Mouse (Mus musculus) monocyte, adult 2 months (primary cell): ENCODE data around the gene Krt79.

Experiments used
- DNase-seq, 2 experiments: peaks; one replicate each; pipeline ENCODE4 v3.0.0; 2022; ENCODE audit warnings: low spot score in 2 of 2, low read depth in 1 of 2

Gene Krt79

GRCm38 (mm10) chr15:101940274-101940829, at the start of gene Krt79:
Gene Krt79, minus strand, starts transcription at chr15:101940324.
- DNase-seq: no peak

GRCm38 (mm10) chr15:101988714-101989113, 48.6 kb upstream of the Krt79 start:
- no peak for DNase-seq

GRCm38 (mm10) chr15:101988119-101988518, 48.0 kb upstream of the Krt79 start:
- DNase-seq: peak in 1 of 2 experiments; percentile 72

DNA sequence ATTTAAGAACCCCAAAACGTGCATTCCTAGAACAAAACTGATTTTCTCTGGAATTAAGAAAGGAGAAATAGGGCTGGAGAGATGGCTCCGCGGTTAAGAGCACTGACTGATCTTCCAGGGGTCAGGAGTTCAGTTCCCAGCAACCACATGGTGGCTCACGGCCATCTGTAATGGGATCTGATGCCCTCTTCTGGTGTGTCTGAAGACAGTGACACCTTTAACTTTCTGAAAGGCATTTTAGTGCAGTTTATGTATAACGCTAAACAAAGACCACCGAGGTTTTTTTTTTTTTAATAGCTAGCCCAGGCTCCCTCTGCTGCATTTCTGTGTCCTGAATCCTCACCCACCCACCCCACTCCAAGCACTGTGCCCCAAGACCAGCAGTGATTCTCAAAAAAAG, 44.6 kb upstream of the Krt79 start:
- DNase-seq: no peak

DNA sequence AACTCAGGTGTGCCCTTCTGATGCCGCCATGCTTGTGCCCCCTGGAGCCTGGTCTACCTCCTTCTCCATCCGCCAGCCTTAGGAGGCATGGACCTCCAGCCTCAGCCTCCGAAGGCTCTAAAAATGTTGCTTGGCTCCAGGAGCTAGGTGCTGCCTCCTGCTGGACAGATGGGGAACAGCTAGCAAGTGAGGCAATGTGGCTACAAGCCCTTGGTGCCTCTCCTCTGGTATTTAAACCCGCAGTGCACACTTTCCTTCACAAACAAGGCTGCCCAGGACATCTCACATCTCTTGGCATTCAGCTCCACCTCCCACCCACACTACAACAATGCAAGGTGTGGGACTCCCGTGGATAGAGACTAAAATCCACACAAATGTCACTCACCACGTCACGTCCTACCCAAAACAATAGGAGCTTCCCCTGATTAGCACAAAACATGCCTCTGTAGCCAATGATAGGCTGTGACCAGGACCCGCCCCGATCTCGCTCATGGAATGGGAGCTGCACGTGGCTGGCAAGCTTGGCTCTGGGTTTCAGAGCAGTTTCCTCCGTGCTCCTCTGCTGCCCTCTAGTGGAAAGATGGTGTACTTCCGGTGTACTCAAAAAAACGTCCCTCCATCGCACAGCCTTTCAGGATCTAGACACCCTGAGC, 44.0 kb upstream of the Krt79 start:
- peak; percentile 77 to 88 for DNase-seq

- no peak for DNase-seq
These were observed 43.3 kb upstream of the Krt79 start for GRCm38 (mm10) chr15:101983315-101983948.

GRCm38 (mm10) chr15:101980849-101981248, 40.7 kb upstream of the Krt79 start:
- no peak for DNase-seq

DNA sequence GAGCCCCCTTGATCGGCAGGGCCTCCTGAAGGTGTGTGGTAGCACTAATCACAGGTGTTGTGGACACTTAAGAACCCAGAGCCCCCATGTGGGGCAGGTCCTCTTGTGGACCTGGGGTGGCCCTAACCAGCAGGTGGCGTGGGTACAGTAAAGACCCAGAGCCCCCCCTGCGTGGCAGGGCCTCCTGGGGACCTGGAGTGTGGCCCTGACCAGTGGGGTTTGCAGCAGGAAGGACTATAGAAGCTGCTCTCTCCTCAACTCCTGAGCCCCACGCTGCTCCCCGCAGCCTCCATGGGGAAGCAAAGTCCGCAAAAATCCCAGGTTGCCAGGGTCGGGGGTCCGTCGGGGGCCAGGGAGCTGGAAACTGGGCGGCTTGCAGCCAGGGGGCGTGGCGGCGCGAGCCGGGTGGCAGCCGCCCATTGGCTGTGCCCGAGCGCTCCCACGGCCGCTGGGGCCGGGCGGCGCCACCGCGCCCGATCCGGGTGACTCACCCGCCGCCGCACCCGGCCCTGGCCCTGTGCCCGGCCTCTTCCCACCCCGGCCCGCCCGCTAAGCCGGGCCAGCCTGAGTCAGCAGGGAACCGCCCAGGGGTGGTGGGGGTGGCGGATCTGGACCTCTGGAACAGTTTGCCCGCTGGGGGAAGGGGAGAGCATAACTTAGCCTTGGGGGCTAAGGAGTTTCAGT, 37.1 kb upstream of the Krt79 start:
- peak; percentile 89 to 91 for DNase-seq

GRCm38 (mm10) chr15:101976641-101977040, 36.5 kb upstream of the Krt79 start:
- DNase-seq: peak in 1 of 2 experiments; percentile 29

DNA sequence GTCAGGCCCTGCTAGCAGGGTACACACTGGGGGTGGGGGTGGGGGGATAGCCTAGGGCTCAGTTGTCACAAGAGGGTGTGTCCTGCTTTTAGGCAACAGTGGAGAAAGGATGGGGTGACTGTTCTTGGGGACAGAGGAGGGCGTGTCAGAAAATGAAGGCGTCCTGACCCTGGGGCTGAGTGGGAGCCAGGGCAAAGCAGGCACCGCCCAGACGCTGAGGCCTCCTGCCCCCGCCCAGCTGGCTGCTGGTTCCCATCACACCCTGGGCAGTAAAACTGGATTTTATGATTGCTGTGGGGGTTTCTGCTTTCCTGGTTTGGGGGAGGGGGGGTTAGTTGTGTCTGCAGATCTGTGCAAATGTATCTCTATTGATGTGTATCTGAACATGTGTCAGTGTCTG, 35.9 kb upstream of the Krt79 start:
- peak; percentile 71 to 83 for DNase-seq

DNA sequence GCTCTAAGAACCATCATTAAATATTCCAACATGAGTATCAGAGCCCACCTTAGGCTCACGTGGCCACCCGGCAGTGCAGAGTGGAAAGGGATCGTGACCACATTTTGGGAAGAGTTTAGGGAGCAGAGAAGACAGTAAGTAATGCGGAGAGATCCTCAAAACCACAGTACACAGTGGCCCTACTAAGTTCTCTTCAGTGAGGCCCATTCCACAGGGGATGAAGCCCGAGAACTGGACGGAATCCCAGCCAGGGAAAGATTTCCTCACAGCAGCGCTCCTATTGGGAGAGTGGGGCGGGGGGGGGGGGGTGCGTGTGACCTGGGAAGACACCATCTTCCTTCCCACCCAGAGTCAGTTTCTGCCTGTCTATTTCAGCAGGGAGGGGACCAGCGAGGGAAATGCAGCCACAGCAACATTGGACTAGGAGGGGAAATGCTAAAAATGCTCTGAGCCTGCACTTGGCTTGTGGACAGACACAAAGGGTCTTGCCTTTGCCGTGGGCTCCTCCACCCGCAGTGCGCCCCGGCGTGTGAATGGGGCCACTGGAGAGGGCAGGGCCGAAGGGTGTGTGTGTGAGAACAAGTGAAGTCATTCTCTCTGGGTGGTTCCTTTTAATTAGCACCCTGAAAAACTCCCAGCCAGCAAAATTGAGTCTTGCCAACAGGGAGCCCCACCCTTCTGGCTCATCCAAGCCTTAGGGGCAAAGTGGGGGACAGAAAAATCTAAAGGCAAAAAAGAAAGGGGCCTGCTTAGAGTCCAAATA, 34.1 kb upstream of the Krt79 start:
- DNase-seq: peak in 1 of 2 experiments; percentile 63

GRCm38 (mm10) chr15:101973414-101974077, 33.4 kb upstream of the Krt79 start:
- DNase-seq: peak; percentile 92 to 98

DNA sequence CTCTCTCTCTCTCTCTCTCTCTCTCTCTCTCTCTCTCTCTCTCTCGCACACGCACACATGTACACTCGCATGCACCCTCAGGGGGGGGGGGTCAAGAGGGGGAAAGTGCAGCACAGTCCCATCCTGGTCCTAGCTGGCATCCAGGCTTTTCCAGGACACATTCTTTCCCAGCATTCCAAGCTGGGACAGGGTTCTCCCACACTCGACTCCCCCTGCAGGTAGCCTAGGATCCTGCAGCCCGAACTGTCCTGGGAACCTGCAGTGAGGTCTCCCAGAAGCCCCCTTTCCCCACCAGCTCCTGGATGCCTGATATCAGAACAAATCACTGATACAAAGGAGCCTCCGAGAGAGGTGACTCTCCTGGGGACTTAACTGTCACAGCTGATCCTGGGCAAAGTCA, 30.4 kb upstream of the Krt79 start:
- DNase-seq: no peak

GRCm38 (mm10) chr15:101966808-101967207, 26.7 kb upstream of the Krt79 start:
- DNase-seq: no peak

- DNase-seq: no peak
These were observed 18.8 kb upstream of the Krt79 start for GRCm38 (mm10) chr15:101958891-101959290.

GRCm38 (mm10) chr15:101954187-101954586, 14.1 kb upstream of the Krt79 start, which contains the start of gene Krt78:
Gene Krt78, minus strand, starts transcription at chr15:101954287.
- no peak for DNase-seq

DNA sequence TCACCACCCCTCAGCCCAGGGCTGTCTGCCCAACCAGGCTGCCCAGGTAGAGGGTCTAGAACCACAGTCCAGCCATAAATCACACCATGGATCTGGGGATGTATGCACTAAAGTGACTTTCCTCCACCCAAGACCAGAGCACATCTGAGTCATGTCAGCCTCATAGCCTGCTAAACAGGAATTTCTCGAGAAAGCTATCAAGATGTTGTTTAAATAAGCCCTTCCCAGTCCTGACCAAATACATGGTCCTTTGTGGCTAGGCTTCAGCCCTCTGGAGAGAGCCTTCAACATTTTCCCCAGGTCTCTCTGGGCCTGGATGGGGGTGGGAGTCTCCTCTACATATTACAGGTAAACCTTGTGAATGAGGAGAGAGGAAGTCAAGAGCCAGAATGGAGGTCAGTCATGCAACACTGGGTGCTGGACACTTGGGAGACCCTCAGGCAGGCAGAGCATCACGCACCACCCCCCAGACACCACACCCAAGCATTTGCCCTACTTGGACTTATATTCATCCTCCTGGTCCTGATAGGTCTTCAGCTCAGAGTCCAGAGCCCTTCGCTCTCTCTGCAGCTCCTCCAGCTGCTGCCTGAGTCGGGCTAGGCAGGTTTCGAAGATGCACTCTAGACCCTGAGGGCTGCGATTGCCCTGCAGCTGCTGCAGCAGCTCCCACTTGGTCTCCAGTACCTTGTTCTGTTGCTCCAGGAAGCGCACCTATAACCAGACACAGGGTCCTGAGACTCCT, 12.8 kb upstream of the Krt79 start:
- DNase-seq: no peak

GRCm38 (mm10) chr15:101945430-101945829, 5.3 kb upstream of the Krt79 start:
- DNase-seq: no peak

DNA sequence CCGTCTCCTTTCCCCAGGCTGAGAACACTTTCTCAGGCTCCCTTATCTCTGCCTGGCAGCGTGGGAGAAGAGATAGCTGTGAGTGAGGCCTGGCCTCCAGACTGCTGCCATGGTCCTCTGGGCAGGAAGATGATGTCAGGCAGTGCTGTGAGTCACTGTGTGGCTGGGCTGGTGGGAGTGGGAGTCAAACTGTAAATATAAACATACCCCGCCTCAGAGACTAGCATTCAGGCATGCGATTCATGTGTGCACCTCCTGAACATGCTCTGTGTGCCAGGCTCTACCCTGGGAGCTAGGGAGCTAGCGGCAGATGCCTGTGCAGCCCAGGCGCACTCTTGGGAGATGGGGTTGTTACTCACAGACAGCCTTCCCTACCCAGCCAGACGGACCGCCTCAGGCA, 1.8 kb upstream of the Krt79 start:
- no peak for DNase-seq
